Mouse (Mus musculus): Measurements from ENCODE around the gene F3. TPM values are rescaled to one million over a fixed set of nuclear protein-coding genes. Genes with fewer than 3 reads are reported as not detected.

F3 gene
- total RNA-seq, 2 experiments from 2014 or later, result 38.7 to 39.1 TPM

GRCm38 (mm10) chr3:121706087-121706486, 17.2 kb upstream of the F3 start:
- DNase-seq (ENCODE audit: low spot score in 2 of 2), result no peak

- DNase-seq (ENCODE audit: low spot score in 2 of 2), result no peak
Observed at GRCm38 (mm10) chr3:121707106-121707505, 16.2 kb upstream of the F3 start.

- no peak for DNase-seq (ENCODE audit: low spot score in 2 of 2)
Observed at GRCm38 (mm10) chr3:121710894-121711531, 12.3 kb upstream of the F3 start.

GRCm38 (mm10) chr3:121712222-121712621, 11.1 kb upstream of the F3 start:
- DNase-seq (ENCODE audit: low spot score in 2 of 2), result no peak

- DNase-seq (ENCODE audit: low spot score in 2 of 2), result no peak
Observed at GRCm38 (mm10) chr3:121713151-121713701, 10.1 kb upstream of the F3 start.

- no peak for DNase-seq (ENCODE audit: low spot score in 2 of 2)
Observed at GRCm38 (mm10) chr3:121713816-121714215, 9.5 kb upstream of the F3 start.

GRCm38 (mm10) chr3:121714461-121714860, 8.9 kb upstream of the F3 start:
- no peak for DNase-seq (ENCODE audit: low spot score in 2 of 2)

GRCm38 (mm10) chr3:121715336-121715735, 8.0 kb upstream of the F3 start:
- no peak for DNase-seq (ENCODE audit: low spot score in 2 of 2)

- no peak for DNase-seq (ENCODE audit: low spot score in 2 of 2)
Observed at GRCm38 (mm10) chr3:121715741-121716459, 7.4 kb upstream of the F3 start.

GRCm38 (mm10) chr3:121716480-121716879, 6.9 kb upstream of the F3 start:
- no peak for DNase-seq (ENCODE audit: low spot score in 2 of 2)

GRCm38 (mm10) chr3:121718679-121719078, 4.7 kb upstream of the F3 start:
- DNase-seq (ENCODE audit: low spot score in 2 of 2), result peak in 1 of 2 experiments; percentile 1

GRCm38 (mm10) chr3:121719701-121720100, 3.6 kb upstream of the F3 start:
- DNase-seq (ENCODE audit: low spot score in 2 of 2), result no peak

- no peak for DNase-seq (ENCODE audit: low spot score in 2 of 2)
Observed at GRCm38 (mm10) chr3:121720801-121721690, 2.3 kb upstream of the F3 start.

GRCm38 (mm10) chr3:121721691-121722070, 1.7 kb upstream of the F3 start:
- no peak for DNase-seq (ENCODE audit: low spot score in 2 of 2)

GRCm38 (mm10) chr3:121723968-121724524, 709 bp downstream of the F3 start:
- DNase-seq (ENCODE audit: low spot score in 2 of 2), result no peak

GRCm38 (mm10) chr3:121724553-121724952, 1.2 kb downstream of the F3 start:
- no peak for DNase-seq (ENCODE audit: low spot score in 2 of 2)

- DNase-seq (ENCODE audit: low spot score in 2 of 2), result no peak
Observed at GRCm38 (mm10) chr3:121725651-121726050, 2.3 kb downstream of the F3 start.

GRCm38 (mm10) chr3:121729678-121730077, 6.3 kb downstream of the F3 start:
- no peak for DNase-seq (ENCODE audit: low spot score in 2 of 2)

GRCm38 (mm10) chr3:121735542-121735941, 12.2 kb downstream of the F3 start:
- no peak for DNase-seq (ENCODE audit: low spot score in 2 of 2)

GRCm38 (mm10) chr3:121736025-121736744, 12.8 kb downstream of the F3 start:
- peak; percentile 87 to 90 for DNase-seq (ENCODE audit: low spot score in 2 of 2)

- DNase-seq (ENCODE audit: low spot score in 2 of 2), result peak; percentile 57 to 59
Observed at GRCm38 (mm10) chr3:121737453-121737852, 14.1 kb downstream of the F3 start.

Measured in layer of hippocampus, postnatal 10 days (tissue).